Mouse (Mus musculus): ENCODE results near the gene BC017158.

DNA sequence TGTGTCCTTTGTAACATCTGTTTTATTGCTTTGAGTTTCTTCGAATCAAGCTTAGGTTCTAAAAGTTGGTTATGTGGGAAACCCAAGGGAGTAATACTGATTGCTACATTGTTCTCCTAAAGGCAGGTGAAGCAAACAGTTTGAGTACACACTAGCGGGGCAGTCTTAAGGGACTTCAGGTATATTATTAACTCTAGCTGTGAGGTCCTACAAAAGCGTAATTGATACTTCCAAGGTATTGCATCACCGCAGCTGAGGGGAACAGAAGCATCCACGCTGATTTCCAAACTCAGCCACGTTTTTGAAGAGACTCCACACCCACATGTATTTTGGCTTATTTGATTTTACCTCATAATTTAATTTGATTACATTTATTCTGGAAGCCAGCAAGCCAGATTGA is 6.2 kb upstream of the BC017158 start:
- no peak for TF ChIP-seq CTCF (conservative IDR thresholded peaks at IDR 0.05; ENCODE audit: low read length)
- no peak for TF ChIP-seq NANOG (IDR thresholded peaks at IDR 0.05; ENCODE audit: borderline replicate concordance, low read length)

All from E14TG2a.4 (cell line).